Mouse (Mus musculus) common myeloid progenitor, adult 5-6 weeks (primary cell): Measurements from ENCODE around the gene Vps37b. TPM values are rescaled to one million over a fixed set of nuclear protein-coding genes. Genes with fewer than 3 reads are reported as not detected.

Experiments used
- ATAC-seq: replicated peaks from 2 replicates; pipeline ENCODE4 v1.8.0; 2016; ENCODE audit warnings: low read depth, mild to moderate bottlenecking, moderate TSS enrichment, inconsistent platforms; ENCODE audit not compliant: poor library complexity, severe bottlenecking
- total RNA-seq: library from RNA; stranded (forward); fragments of 200-1000, 187-1606 nt; gene quantifications from 2 replicates; pipeline ENCODE4 v1.2.3, GENCODE M21; 2017

The Vps37b gene
- total RNA-seq, 1 experiment from 2014 or later = 21.4 TPM

DNA sequence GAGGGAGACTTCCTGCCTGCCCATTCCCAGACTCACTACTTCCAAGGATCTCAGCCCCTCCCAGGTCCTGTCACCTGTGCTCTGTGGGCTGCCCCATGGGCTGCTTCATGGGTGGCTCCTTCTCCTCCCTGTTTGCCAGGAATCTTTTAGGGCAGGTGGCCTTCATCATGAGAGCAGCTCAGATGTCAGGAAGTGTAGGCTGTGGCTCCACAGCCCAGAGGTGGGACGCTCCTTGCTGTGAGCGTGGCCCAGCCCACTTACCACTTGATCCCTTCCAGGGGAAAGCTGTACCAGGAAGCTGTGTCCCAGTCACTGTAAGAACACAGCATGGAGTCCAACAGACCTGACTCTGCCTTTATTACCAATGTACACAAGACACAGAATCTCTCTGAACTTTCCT, 45.1 kb downstream of the Vps37b start:
- 0 out of 2 replicates have a peak, but pooled peaks have one; percentile 10 for ATAC-seq

DNA sequence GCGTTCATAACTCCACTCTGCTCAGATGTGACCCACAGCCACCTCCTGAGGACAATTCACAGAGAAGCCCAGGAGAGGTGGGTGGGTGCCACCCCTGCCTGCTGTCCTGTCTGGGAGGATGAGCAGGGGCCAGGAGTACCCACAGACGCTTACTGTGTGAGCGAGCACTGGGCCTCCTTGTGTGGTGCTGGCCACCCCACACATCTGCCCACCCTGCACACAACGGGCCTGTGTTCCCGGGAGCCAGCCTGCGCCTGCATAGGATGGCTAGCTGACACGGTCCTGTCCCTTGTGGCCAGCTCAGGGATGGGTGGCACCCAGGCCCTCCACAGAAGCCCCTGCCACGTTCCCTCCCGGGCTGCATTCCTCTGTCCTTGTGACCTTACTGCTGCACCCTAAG, 46.6 kb downstream of the Vps37b start:
- ATAC-seq = no peak

DNA sequence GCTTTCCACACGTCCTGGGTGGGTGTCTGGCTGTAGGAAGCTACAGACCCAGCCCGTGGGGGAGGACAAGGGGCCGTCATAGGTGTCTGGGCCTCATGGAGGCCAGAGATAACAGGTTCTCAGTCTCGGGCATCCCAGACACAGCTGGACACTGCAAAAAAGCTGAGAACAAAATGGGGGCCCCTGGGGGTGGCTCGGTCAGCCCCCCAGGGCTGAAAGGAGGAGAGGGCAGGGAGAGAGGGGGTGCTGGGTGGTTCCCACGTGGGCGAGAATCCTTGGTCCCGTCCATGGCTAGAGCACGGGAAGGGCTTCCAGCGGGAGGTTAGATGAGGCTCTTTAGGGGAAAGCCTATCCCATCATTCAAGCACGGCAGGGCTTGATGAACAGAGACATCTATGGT, 49.2 kb downstream of the Vps37b start:
- ATAC-seq = no peak

DNA sequence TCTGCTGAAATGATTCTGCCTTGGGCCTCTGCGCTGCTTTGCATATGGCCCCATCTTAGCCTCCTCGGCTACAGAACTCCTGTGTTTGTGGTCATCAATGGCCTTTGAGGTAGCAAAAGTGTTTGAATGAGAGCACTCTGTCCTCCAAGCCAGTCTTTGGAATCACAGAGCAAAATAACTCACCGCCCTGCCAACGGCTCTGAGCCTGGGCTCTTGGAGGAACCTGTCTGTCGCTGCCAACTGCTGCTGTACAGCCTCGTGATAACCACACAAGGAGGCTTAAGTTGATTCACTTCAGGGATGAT, 50.9 kb downstream of the Vps37b start:
- ATAC-seq = no peak

DNA sequence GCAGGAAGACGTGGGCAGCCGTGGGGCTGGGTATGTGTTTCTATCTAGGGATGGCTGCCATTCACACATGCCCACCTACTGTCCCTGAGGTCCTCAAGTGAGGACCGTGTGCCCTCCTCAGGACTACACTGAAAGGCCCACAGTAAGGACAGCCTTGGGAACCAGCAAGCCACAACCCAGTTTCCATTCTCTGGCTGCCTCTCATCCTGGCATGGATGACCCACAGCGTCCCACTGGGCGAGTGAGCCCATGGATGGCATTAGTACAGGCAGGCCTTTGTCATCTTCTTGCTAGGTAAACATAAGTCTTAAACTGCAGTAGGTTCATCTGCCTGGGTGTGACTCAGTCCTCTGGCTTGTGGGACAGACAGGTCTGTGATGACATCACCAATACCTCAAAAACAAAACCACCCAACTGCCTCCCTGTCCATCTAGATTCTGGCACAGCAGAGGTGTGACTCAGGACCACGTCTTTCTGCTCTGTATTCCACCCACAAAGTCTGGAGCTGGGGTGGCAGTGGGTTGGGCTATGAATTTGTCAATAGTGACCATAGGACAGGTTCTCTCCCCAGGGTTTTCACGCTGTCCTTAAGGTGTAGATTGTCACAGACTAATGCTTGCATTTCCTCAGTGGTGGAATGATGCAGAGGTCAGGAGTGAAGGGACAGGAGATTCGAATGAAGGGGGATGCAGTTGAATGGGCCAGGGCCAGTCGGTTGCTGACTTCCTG, 51.4 kb downstream of the Vps37b start:
- no peak for ATAC-seq

DNA sequence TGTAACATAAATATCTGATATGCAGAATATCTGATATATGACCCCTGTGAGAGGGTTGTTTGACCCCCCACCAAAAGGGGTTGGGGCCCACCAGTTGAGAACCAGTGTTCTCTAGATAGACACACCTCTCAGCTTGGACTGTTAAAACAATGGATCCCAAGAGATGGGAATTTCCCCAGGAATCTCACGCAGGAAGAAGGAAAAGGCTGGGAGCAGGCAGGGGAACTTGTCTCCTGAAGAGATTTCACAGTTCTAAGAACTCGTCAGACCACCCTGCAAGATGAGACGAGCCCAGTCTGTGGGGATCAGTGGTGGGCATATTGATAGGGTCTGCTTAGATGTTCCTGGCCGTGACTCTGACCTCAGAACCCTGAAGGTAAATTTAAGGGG, 52.1 kb downstream of the Vps37b start:
- ATAC-seq = no peak

DNA sequence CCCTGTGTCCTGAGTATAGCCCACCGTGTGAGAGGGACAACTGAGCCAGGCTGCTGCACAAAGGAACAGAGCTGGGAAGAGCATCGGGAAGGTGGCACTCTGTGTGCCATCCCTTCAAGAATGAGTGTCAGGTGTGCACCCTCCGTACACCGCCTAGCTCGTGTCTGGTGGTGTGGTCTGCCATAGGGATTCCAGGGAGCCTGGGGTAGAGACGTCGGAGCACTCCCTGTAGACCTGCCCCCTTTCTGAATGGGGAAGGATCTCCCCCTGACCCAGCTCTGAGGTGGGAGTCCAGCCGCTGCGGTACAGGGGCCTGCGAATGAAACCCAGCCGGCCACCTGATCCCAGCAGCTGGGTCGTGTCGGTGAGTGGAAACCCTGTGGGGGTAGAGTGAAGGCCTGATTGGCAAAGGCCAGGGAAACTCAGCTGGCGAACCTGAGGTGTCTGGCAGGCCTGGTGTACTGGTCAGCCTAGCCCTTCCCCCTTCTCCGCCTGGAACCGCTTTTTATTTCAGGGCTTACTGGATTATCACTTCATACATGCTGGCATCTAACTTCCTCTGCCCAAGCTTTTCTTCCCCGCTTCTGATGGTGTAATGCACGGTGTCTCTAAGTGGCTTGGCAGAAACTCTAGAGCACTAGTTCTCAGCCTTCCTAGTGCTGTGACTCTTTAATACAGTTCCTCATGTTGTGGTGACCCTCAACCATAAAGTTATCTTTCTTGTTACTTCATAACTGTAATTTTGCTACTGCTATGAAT, 52.7 kb downstream of the Vps37b start:
- ATAC-seq = peak; percentile 55

DNA sequence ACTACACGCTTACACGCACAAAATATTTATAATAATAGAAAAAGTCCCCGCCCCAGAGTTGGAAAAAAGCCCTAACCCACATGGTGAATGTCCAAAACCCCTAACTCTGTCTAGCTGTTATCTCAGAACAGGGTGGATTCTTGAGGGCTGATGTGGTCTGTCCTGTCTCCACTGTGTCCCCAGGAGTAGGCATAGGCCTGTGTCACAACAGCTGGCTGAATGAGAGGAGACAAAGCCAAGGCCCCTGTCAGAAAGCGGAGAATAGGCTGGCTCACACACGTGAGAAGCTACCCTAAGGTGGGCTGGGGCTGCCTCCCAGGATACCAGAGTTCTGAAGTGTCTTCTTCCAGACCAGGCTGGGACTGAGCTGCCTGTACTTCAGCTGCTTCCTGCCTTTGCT, 53.9 kb downstream of the Vps37b start:
- 0 out of 2 replicates have a peak, but pooled peaks have one; percentile 22 for ATAC-seq

DNA sequence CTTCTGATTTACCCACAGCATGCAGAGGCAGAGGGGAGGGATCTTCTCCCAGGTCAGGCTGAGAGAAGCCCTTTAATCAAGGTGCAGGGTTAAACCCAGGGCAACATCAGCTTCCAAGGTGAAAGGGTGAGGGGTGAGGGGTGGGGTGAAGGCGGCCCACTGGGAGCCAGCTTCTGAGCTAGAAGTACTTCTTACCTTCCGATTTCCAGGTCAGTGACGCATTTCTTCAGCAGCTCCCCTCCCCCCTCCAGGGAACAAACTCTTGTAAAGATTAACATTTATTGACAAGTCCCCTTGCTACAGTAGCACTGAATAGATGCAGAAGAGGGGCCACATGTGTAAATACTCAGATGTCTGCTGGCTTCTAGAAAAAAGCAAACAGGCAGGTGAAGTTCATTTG, 54.8 kb downstream of the Vps37b start:
- no peak for ATAC-seq

DNA sequence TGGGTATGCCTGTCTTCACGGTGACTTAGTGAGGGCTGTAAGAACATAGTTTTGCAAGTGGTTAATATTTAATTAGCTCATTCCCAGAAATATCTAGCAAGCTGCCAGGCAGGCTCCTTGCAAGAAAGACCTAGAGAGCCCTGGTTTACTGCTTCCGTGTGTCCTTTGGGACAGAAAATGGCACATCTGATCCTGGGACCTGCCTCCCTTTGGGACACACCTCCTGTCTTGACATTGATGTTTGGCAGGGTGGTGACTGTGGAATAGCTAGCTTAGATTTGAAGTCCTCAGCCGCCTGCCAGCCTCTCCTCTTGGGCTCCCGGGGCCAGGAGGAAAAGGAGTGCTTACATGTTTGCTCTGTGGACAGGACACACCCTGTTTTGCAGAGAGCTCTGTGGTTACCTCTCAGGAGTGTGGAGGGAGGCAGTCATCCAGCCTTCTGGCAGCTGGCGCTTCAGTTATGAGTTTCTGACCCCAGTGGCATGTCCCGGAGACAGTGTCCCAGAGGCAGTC, 56.3 kb downstream of the Vps37b start:
- ATAC-seq = no peak

DNA sequence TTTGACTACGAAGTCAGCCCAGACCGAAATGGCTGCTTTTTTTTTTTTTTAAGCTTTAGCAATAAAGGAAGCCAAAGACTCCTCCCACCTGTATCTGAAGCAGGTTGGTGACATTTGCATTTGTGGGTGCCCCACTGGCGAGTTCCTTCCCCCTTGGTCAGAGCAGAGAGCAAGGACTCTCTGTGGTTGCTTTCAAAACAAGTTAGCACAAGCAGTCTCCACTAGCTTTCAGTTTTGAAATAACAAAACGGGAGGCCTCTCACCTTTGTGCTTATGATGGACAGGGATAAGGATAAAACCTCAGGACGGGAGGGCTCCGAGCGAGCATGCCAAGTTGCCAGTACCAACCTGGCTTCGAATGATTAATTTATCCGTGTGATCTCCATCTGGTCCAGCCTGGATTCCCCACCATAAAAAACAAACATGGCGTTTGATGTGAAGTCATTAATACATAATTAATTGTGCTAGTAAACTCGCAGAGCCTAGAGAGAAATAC, 57.4 kb downstream of the Vps37b start:
- ATAC-seq = peak; percentile 61

DNA sequence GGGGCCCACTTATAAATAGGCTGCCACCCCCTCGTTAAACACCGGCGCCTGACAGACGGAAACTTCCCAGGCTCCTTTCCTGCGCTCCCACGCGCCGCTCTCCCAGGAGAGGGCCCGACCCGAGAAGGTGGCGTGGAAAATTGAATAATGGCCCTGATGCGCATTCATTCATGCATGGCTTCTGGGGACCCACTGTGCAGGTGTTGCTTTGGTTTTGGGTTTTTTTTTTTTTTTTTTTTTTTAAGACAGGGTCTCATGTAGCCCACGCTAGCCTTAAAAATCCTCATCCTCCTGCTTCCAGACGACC, 57.9 kb downstream of the Vps37b start:
- ATAC-seq = no peak

DNA sequence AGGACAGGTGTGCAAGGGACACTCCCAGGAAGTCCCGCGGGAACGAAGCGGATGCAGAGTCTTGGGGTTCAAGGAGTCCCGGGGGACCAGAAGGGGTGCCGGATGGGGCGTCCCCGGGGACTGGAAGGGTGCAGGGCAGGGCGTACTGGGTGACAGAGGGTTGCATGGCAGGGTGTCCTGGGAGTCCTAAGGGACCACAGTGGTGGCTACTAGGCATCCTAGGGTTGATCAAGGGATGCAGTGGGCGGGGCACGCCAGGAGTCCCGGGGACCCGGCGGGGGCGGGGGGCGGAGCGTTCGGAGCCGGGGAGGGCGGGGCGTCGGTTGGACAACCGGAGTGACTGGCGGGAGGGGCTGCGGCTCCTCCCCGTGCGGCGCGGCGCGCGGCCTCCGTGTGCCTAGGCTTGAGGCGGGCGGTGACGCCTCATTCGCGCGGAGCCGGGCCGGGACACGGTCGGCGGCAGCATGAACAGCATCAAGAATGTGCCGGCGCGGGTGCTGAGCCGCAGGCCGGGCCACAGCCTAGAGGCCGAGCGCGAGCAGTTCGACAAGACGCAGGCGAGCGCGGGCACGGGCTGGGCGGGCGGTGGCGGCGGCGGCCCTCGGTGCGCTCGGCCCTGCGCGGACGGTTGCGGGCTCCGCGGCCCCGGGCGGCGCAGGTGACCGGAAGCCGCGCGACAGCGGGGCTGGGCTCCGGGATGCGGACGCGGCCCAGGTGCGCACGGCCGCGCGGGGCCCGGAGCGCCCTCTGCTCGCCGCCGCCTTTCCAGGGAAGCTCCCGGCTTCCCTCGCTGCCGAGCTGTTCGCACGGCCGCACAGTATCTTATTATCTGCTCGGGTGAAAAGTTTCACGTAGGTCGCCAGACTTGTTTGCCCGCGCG, 58.5 kb downstream of the Vps37b start, which contains the start of gene Hip1r:
Hip1r (plus strand) TSS at position 330 of the 880 bp plus-strand sequence.
- peak; percentile 37 for ATAC-seq

DNA sequence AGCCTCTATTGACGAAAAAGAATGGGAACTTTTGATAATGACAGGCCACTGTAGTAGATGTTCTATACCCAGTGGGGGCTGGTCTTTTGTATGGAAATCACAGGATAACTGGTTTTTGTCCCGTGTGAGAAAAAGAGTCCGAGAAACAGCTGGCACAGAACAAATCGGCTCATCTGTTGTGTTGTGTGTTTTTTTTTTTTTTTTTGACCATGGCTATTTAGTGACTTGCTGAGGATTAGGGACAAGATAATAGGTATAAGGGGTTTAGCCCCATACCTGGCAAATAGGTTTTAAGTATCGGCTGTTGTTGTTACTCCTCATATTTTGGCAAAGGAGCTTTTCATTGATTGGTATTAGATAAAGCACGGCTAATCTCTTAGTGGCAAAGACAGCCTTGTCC, 59.6 kb downstream of the Vps37b start:
- ATAC-seq = no peak

DNA sequence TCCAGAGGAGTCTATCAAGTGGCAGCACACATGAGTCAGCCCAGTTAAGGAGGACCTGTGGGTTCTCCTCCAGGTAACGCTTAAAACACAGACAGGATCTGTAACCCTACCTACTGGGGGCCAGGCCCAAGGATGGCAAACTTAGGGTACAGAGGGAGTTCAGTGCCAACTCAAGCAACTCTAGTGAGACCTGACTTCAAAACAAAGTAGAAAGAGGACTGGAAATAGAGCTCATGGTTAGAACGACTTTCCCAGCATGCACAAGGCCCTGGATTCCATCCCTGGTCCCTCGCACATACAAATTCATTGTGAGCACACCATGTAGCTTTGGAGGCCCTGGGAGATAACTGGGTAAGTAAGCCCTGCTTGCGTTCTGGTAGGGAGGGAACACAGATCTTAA, 61.5 kb downstream of the Vps37b start:
- ATAC-seq = no peak

DNA sequence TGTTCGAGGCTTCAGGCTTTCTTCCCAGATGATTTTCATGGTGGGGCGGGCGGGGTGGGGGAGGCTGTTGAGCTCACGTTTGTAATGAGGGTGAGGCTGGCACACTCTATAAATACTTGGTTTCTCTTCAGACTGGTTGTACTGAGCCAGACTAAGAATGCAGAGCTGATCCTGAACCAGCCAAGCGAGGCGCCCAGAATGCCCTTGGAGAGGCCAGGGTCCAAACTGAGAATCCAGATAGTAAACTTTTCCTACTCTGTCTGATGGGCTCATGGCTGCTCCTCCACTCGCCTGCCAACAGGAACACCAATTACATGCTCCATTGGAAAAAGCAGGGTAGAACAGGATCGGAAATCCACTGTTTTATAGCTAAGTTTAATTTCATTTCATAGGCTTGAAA, 62.9 kb downstream of the Vps37b start:
- ATAC-seq = no peak

DNA sequence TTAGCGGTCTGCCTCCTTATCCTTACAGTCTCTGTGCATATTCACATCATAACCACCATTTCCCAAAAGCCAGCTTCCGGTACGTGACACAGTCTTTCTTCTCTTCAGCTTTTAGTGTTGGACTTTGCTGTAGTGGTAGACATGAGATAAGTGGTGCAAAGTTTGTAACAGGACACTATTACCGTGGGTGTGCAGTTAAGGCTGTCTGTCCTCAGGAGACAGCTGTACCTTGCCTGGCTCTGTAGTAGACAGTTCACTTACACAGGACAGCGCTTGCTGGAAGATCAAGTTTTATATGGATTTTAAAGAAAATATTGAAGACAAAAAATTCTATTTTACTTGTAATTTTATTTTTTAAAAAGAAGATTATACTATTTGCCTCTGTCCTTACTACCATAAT, 63.6 kb downstream of the Vps37b start:
- ATAC-seq = no peak

DNA sequence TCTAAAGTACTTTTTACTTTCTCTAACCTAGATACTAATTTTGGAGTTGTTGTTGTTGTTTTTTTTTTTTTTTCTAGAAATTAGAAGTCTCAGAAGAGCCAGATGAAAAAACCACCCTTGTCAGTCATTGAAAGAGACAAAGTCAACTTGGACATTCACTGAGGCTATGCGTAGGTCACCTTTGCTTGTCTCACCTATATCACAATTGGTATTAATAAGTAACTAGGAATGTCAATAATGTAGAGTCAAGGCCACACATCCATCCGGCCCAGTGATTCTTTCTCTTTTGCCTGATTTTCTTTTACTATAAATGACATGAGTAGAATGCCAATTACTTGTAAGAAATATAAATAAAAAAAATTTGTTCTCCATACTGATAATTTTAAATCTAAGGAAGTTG, 65.3 kb downstream of the Vps37b start:
- no peak for ATAC-seq

DNA sequence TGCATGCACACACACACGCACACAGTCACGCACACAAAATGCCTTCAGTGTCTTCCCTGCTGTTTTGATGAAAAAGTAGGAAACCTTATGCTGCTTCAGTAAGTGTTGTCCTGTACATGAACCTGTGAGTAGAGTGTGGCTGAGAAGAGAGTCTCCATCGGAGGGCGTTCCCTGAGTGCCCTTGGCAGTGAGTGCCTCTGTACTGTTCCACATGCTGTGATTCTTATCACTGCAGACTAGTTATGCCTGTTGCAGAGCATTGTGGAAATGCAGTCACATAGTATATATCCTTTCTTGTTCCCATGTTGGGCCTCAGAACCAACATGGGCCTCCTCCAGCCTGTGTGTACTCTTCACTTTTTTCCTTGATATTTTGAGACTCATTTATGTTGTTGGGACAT, 67.9 kb downstream of the Vps37b start:
- no peak for ATAC-seq

DNA sequence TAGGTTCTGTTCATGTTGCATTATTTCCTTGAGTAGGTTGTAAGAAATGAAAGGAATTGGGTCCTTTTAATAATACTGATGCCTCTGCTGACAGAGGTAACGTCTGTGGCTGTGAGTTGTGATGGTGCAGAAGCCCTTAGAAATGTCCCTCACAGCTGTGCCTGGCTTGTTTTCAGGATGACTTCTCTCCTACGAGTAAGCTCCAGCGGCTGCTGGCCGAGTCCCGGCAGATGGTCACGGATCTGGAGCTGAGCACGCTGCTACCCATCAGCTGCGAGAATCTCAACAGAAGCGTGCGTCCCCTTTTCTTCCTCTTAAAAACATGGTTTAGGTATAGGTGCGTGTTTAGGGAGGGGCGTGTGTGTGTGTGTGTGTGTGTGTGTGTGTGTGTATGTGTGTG, 71.0 kb downstream of the Vps37b start:
- no peak for ATAC-seq

DNA sequence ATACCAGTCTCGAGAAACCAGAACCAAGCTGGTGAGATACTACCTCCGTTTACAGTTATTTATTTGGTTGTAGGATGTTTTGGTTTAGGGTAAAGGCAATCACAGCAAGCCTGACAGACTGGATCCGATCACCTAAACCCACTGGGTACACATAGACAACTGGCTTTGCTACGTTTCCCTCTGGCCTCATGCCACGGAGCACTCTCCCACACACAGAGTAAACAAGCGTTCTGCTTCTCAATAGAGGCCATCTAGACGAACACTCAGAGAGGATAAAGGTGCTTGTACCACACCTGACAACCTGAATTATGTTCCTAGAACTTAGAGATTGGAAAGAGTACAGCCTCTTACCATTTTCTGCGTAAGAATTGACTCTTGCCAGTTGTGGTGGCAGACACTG, 71.9 kb downstream of the Vps37b start:
- ATAC-seq = no peak
